Mouse (Mus musculus) MN1 (cell line): ENCODE measurements around the gene Sestd1.
A peak's percentile ranks its signal among the peaks of the same experiment; 100 is the strongest.

ENCODE experiments used
- DNase-seq: peaks from one replicate; pipeline ENCODE4 v3.0.0-alpha.2; 2016; ENCODE audit warnings: low spot score

The Sestd1 gene

DNA sequence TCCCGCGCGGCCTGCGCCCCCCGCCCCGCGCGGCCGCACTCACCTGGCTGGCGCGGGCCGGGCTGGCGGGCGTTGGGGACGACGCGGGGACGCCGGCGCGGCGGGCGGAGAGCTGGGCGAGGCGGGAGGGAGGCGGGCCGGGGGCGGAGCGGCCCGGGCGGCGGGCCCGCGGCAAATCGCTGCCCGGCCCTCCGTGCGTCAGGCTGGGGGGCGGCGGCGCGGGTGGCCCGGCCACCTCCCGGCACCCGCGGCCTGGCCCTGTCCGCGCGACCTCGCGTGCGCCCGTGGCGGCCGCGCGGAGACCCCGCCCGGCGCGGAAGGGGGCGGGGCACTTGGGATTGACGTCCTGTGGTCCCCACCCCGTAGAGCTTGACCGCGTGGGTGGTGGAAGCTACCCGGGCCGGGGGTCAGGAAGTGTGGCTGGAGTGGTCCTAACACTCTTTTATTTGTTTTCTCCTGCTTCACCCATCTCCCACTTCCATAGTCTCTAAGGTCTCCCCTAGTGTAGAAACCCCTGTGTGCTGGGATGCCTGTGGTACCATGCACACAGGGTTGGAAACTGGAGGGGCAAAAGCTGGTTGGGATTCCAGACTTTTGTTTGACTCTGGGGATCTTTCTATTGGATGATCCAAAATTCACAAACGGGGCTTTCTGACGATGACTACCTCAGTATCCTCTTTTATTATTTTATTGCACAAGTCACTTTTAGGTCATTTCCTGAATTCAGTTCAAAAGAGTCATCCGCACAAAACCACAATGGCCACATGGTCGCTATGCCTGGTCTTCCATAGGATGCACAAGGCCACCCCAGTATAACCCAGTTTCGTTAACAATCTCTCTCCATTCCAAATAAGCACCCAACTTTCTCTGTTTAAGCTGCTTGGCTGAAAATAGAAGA lies at the start of gene Sestd1:
Gene Sestd1, minus strand, starts transcription at position 81 of the 898 bp plus-strand sequence.
- DNase-seq: no peak

DNA sequence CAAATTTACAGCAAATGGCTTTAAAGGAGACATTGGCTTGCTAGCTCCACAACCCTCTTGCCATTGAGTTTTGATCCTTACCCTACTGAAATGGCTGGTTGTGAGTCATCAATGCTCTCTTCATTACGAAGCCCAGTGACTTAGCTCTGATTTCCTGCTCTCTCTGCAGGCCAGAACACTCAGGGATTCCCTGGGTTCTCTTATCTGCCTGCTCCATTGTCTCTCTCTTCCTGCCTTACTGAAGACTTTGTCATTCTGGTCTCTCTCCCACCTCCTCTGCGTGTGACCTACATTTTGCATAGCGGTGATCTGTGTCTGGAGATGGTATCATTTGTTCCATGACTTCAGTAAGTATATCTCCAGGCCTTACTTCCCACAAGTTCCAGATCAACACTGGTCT lies 46.9 kb upstream of the Sestd1 start:
- DNase-seq: no peak

DNA sequence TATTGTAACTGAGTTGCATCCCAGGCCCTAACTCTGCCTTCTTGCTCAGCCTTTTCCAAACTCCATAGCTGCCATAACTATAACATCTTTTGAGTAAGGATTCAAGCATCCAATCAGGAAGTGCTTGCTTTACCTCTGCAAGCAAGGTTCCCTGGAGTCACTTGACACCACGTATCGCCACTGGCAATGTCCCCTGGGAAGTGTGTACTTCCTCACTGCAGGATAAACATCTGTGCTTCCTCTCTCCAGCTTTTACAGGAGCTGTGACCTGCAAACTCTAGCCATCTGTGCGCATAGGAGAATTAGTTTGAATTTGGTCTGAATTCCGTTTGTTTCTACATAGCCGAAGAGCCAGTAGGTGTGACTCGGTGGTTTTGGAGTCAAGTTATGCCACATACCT lies 43.3 kb upstream of the Sestd1 start:
- DNase-seq: no peak

DNA sequence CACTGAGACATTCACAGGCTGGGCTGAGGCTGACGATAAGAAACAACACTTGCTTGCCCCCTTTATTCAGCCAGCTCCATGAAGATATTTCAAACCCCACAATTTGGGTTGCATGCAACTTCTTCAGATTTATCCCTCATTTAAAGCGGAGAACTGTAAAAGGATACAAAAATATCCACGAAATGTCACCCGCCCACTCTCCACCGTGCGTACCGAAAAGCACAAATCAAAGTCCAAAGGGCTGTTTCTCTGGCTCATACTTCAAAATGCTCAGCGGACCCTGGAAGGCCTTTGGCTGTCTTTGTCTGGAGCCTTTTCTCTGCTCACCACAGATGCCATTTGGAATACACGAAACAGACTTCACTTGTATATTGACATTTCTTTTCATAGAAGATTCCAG lies 42.8 kb upstream of the Sestd1 start:
- DNase-seq: no peak

DNA sequence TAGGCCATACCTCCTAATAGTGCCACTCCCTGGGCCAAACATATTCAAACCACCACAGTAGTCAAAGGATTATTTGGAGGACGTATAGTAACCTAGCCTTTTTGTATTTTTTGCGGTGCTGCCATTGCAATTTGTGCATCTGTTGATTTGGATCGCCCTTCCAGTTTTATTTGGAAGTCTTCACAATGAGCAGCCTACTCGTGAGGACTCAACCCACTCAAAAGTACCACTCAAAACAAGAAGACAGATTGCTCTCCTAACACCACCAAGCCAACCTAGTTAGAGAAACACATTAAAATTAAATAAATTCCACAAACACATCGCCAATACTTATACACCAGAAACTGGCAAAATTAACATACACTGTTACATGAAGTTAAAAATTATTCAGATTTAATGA lies 38.8 kb upstream of the Sestd1 start:
- no peak for DNase-seq

DNA sequence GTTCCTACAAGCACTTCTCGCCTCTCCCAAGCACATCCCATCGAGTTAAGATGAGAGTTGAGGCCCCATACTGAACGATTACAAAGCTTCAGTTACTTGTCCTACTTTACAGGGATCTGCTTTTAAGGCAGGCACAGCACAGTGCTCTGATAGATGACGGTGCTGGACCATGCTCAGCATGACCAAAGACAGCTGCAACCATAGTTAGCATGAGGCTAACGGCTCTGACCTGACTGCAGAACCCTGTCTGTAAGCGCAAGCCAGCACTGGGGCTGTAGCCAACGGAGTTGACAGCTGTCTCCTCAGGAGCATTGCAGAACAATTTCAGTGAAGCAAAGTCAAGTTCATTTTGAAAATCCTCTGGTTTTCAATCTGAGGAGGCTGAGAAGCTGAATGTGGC lies 36.6 kb upstream of the Sestd1 start:
- DNase-seq: no peak

DNA sequence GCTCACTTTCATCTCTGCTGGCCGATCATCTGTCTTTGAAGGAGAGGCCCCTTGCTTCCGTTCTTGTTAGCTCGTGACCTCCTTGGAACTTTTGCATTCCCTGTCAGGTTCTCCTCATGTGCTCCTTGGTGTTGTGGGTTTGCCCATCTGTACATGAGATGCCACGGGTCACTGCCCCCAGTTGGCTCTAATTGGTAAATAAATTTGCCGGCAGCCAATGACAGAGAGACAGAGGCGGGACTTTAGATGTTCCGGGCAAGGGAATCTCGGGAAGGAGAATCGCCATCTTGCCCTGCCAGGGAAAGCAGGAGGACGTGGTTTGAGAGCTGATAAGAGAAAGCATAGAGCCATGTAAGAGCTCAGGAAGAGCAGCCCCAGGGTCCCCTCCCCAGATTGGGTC lies 33.5 kb upstream of the Sestd1 start:
- DNase-seq: peak; percentile 64

DNA sequence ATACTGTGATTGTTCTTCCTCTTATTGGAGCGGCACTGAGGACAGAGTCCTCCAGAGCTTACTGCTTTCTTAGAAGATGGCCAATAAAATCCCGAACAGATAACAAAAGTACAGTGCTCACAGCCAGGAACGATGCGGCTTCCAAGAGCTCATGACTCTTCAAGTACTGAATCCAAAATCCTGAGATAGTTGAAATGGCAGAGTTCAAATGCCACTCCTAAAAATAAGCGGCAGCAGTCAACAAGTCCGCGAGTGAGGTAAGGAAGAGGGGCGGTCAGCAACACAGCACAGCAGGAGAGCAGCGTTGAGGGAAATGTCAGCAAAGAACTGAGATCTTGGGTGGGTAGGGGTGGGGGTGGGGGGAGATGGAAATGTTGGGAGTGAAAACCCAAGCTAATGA lies 32.2 kb upstream of the Sestd1 start:
- no peak for DNase-seq

DNA sequence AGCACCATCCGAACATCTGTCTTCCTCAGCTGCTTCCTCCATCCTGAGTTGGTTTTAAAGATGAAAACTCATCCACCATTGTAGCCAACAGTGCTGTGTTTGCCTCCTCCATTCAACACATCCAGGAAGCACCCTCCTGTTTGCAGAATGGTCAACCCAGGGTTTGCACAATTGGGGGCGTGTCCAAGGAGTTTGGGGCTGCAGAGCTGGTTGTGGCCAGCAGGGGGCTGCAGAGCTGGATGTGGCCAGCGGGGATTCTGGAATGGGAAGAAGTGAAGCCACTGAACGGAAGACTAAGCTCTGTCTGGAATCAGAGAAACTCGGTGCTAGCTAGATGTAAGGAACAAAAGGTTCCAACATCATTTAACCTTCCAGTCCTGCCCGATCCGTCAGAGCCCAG lies 28.9 kb upstream of the Sestd1 start:
- DNase-seq: no peak

DNA sequence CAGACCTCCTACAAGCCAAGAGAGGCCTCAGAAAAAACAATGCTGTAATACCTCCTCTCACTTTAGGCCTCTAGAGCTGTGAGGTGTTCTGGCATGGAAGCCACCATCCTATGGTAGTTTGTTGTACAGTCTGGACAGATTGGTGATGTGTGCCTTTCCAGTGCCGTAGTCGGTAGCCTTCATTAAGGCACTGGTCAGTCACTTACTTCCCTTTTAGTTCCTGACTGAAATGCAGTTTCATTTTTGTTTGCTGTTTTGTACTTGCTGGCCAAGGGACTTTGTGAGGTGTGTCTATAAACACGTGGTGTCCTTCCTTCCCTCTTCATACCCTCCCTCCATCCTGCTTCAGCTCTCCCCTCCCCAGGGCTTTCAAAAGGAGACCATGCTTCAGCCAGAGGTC lies 24.1 kb upstream of the Sestd1 start:
- DNase-seq: no peak

DNA sequence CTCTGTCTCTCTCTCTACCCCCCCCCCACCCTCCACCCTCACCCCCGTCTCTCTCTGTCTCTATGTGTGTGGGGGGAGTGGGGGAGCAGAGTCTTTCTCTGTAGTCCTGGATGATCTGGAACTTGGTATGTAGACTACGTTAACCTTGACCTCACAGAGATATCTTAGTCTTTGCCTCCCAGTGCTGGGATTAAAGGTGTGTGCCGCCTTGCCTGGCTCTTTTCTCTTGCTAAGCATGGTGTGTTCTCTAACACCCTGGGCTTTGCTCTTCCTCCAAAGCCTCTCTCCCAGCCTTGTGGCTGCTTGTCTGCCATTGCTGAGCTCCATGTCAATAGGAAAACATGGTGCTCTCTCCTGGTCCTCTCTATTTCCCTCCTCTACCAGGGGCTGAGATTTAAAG lies 23.3 kb upstream of the Sestd1 start:
- DNase-seq: no peak

DNA sequence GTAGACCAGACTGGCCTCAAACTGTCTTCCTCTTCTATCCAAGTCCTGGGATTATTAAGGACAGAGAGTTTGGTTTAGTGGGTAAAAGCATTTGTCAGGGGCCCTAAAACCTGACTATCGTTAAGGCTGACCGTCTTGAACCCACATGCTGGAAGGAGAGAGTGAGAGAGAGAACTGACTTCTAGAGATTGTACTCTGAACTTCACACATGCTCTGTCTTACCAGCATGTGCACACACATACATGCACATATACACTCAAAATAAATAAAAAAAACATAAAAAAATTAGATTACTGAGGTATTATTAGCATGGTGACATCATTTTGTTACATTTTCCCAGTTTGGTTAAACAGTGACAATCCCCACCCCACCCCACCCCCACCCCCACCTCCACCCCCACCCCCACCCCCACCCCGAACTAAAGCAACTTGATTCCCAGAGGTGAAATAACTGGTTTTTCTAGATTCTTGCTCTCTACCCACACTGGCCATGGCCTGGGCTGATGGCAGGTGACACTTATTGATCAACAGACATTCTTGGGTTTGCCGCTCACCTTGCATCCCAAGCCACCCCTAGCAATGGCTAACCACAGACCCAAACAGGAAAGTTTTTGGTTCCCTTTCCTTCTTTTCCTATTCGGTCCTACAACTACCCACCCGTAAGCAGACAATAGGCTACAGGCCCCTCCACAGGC lies 22.4 kb upstream of the Sestd1 start:
- DNase-seq: no peak

DNA sequence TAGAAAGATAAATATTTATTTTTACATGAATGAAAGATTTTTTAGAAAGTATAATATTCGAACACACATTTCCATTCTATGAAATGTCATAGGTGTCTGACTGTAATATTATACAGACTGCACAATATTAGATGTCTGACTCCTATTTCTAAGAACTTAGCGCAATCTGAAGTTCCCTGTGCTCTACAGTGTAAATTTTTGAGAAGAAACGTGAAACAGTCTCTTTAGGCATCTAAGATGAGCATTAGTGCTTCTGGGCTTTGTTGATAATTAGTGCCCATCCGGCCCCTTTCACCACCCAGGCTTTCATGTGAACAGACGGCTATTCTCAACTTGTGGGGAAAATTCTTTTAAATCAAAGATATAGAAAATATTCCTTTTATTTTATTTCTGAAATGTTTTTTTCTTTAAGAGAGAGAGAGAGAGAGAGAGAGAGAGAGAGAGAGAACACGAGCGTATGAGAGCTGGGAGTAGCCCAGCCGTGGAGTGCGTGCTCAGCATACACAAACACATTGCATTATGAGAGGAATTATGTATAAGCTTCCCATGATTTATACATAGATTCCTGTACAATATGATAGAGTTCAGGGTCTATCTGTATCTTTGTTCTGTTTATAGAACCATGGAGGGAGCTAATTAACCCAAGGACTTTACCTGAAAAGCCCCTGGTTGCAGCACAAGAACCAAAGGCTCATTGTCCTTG lies 21.4 kb upstream of the Sestd1 start:
- no peak for DNase-seq

DNA sequence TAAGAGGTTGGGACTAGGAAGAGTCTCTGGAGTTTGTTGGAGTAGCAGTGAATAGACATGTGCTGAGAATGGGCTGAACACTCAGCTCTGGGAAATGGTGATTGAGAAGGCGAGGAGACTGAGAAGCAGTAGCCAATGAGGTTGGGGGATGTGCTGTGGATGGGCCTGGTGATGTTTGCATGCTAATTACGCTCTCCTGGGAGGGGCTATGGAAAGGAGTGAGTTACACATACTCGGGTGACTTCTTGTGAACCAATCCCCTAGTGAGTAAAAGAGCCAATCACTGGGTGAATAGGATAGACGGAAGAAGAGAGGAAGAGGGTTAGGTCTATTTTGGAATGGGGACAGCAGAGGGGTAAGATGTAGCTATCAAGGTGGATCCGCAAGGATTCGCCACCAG lies 9.3 kb upstream of the Sestd1 start:
- no peak for DNase-seq

DNA sequence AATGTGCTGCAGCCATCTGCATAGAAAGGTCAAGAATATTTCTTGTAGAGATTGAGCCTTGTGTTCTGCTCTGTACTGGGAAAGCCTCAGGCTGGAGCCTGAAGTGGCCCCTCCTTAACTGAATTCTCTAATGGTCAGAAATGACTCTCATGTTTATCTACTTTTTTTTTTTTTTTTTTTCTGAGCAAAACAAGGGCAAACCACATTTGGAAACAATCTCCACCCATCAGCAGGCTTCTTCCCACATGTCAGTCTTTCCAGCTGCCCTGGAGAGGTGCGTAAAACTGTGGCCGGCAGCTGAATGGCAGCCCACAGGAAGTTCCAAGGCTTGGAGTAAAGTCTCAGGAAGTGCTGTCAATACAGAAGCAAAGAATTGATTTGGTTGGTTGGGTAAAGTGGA lies 6.4 kb upstream of the Sestd1 start:
- no peak for DNase-seq

DNA sequence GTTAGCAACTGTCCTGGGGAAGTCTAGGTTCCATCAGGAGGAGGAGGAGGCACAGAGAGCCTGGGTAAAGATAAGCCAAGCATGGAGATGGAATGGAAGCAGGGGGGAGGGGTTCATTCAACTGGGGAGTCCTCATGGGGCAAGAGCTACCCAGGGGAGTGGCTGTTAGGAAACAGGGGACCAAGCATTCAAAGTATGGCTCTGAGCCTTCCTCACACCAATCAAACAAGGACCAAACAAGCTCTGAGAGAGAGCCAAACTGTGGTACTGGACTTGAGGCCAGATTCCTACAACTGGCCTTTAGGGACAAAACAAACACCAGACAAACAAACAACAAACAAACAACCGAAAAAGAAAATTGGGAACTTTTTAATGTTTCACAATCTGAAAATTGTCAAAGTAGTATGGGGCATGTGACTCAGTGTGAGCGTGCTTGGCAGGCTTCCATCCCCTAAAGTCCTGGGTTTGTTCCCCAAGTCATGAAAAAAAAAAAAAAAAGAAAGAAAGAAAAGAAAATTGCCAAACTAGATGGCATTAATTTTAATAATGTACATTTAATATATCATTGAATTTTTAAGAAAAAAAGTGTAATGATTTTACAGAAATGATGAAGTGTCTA lies 4.0 kb upstream of the Sestd1 start:
- no peak for DNase-seq

DNA sequence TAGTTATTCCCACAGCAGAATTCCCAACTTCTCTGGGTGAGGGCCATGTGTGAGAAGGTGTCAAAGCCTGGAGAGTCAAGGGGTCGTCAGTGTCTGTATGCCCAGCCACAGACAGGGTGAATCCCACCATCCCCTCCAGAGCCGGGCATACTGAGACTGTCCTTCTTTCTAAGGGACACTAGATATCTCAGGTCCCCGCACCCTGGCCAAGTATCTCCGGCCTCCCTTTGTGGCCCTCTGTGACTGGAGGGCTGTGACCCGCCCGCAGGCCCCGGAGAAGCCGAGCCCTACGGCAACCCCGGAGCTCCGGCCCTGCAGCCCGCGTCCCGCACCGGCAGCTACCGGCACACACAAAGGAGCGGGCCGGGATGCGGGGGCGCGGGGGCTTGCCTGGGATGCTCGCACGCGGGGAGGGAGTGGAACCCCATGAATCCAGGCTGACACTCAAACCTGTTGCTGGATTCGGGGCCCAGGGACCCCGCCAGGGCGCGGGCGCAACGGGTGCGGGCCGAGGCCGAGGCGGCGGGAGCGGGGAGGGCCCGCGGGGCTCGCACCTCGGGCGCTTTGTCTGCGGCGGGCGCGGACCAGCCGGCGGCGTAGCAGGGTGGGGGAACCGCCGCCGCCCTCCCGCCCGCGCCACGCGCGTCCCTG lies 406 bp downstream of the Sestd1 start:
- no peak for DNase-seq

DNA sequence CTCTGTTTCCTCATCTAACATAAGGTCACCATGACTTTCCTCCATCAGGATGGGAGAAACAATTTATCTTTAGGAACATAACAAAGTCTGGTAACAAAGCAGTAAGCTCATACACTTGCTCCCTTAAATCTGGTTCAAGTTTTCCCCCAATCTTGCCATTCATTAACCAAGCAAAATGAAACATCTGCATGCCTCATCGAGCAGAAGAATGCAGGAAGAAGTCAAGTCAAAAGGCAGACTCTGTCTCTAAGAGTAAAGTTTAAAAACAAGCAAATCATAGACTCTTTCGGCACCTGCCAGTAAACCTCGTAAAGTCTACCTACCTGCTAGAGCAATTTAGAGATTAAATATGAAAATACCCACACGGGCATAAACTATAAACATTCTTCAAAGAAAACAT lies 3.1 kb downstream of the Sestd1 start:
- no peak for DNase-seq

DNA sequence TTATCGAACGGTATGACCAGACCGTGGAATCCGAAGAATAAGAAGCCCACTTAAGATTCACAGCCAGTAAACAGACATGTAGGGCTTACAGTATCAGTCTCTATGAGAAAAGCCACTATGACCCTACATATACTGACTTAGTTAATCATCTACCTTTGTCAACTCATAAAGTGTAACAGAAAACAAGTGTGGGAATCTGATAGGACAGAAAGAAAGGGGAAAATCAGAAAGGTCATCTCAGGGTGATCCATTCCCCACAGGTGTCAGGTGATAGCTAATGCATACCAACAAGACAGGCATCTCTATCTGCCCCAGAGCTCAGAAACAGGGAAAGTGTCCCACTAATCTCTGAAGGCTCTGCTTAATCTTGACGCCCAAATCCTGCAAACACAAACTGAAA lies 4.5 kb downstream of the Sestd1 start:
- no peak for DNase-seq

DNA sequence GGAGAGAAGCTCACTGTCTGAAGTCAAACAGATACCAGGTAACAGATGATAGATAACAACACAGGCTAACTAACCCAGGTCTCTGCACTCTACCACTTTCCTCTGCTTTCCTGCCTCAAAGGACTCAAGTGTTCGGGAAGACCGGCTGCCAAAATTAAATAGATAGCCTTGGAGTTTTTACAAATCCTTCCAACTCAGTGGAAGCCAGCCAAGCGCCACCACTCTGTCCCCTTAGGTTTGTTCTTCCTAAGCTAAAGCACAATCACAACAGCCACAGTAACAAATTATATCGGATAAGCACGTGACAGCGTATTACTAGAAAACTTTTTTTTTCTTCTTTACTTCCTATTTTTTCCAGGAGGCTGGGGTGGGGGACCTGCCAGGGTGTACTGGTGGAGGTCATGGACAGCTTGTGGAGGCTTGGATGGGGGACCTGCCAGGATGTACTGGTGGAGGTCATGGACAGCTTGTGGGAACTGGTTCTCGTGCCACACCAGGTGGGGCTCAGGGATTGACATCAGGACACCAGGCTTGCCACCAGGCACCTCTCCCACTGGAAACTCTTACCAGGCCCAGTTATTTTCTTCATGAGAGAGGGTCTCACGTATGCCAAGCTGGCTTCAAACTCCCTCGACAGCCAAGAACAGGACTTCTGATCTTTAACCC lies 5.3 kb downstream of the Sestd1 start:
- DNase-seq: no peak

DNA sequence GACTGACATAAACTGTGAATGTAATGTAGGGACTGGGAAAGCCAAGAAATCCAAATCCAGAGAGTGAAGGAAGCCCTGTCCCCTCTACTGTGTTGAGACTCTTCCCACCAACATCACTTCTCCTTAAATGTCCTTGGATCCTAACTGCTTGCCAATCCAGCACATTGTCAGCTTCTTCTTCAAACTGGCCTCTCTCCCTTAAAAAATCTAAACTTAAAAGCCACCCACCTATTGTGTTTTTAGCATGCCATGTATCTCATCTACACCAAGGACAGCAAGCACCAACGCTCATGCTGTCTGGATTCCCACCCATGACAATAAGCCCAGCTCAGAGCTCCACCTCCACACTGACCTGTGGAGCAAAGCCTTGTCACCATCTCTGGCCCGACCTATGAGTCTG lies 7.4 kb downstream of the Sestd1 start:
- no peak for DNase-seq

DNA sequence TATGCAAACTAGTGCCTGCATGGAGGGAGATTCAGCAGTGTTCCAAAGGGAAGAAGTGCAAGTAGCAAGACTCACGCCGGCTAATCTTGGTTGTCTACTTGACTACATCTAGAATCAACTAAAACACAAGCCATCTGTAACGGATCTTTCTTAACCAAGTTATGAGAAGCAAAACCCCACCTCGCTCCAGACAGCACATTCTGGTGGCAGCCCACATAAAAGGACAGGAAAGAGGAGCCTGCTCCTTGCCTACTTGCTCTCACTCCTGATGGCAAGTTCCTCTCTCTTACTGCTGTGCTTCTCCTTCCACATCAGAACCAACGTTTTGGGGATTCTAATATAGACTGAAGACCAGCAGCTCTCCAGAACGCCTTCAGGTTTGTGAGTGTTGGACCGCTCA lies 9.6 kb downstream of the Sestd1 start:
- no peak for DNase-seq
